Mouse (Mus musculus) kidney, embryonic 14.5 days (tissue): Measurements from ENCODE around the gene Gspt1. TPM values are rescaled to one million over a fixed set of nuclear protein-coding genes. Genes with fewer than 3 reads are reported as not detected.

Experiments
- ATAC-seq: fragments of 200-750 bp; cut with Nextera tagmentation; 2 replicates; pipeline ENCODE4 v1.8.0; 2017; ENCODE audit warnings: moderate number of reproducible peaks, mild to moderate bottlenecking, moderate TSS enrichment, moderate library complexity; ENCODE audit not compliant: low FRiP score, low TSS enrichment
- H3K27ac ChIP-seq: fragments of 300-500 bp; sonication (generic); 2 replicates; pipeline ENCODE4 v1.5.1; 2014; ENCODE audit warnings: low read depth, mild to moderate bottlenecking, low read length, moderate library complexity, mixed read lengths
- H3K27me3 ChIP-seq: fragments of 300-500 bp; sonication (generic); 2 replicates; pipeline ENCODE4 v1.6.1; 2014; ENCODE audit warnings: mild to moderate bottlenecking, low read length; ENCODE audit not compliant: control insufficient read depth, insufficient read depth
- H3K36me3 ChIP-seq: fragments of 300-500 bp; sonication (generic); 2 replicates; pipeline ENCODE4 v1.6.1; 2014; ENCODE audit warnings: low read length, mixed read lengths; ENCODE audit not compliant: control insufficient read depth, insufficient read depth
- H3K4me1 ChIP-seq: fragments of 300-500 bp; sonication (generic); 2 replicates; pipeline ENCODE4 v1.6.1; 2014; ENCODE audit warnings: low read length, mixed read lengths; ENCODE audit not compliant: control insufficient read depth, insufficient read depth
- H3K4me2 ChIP-seq: fragments of 300-500 bp; sonication (generic); replicated peaks from 2 replicates; pipeline ENCODE4 v1.6.1; 2014; ENCODE audit warnings: low read depth, mild to moderate bottlenecking, low read length
- H3K4me3 ChIP-seq: fragments of 300-500 bp; sonication (generic); 2 replicates; pipeline ENCODE4 v1.5.1; 2014; ENCODE audit warnings: mild to moderate bottlenecking, low read length
- H3K9ac ChIP-seq: fragments of 300-500 bp; sonication (generic); 2 replicates; pipeline ENCODE4 v1.6.1; 2014; ENCODE audit warnings: low read depth, mild to moderate bottlenecking, low read length, moderate library complexity
- H3K9me3 ChIP-seq: fragments of 300-500 bp; sonication (generic); 2 replicates; pipeline ENCODE4 v1.6.1; 2016; ENCODE audit warnings: low read length; ENCODE audit not compliant: control insufficient read depth
- WGBS: fragments of 180-500 bp; shearing (Covaris S2); extraction: QIAGEN DNeasy Blood & Tissue Kit; methylation state at CpG from one replicate; pipeline ENCODE4 v1.1.7; 2014; 5-methylcytosine and 5-hydroxymethylcytosine counted together
- polyA plus RNA-seq: library from polyadenylated mRNA; unstranded; fragments of >200 nt; fragmentation: Nextera tagmentation; extraction: Ambion mirVana; gene quantifications from 2 replicates; pipeline ENCODE4 v1.2.1, GENCODE M21; 2014

Gene Gspt1
- polyA plus RNA-seq, 1 experiment from 2014 or later = 107 TPM

DNA sequence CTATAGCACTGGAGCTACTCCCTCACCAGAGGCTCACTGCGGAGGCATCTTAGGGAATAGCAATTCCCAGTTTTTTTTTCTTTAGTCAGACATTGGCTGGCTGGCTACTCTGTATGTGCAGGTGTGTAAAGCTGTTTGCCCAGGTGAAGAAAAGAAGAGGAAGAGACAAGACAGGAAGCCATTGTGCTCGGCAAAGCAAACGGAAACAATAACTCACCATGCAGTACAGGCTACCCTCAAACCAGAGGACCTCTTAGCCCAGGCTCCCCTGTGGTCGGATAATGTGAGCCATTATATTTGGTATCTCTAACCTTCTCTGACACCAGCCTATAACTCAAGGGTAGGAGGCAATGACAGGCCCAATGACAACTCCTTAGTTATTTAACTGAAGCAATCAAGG, 57.1 kb downstream of the Gspt1 start:
- no peaks in the 10 kb centered on the region for H3K9me3 ChIP-seq
- no peaks in the 10 kb centered on the region for H3K27me3 ChIP-seq
- ATAC-seq = no peak
- H3K4me1 ChIP-seq = peaks cover 7% of the 10 kb centered on the region; the same call in 1 of the 2 replicates
- H3K9ac ChIP-seq = no peak overlapping the region
- no peak overlapping the region for H3K27ac ChIP-seq
- H3K36me3 ChIP-seq = peaks cover 96% of the 10 kb centered on the region
- no peak overlapping the region for H3K4me2 ChIP-seq
- 83% methylated on average over 4 of the region's 4 CpGs for WGBS
- H3K4me3 ChIP-seq = no peak overlapping the region

DNA sequence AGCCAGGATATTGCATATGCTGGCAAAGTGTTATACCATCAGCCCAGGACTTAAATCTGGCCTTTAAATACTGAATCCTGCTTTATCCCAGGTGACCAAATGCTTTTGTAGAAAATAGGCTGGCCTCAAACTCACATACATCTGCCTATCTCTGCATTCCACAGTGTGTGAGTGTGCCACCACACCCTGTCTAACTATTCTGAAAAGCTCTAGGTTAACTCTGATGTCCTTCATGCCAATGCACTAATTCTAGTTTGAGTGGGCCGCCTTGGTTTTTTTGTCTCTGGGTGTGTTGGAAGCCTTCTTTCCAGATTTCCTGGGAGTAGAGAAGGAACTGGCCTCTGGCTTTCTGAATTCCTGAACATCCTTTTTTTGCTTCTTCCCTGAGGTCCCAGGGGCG, 60.9 kb downstream of the Gspt1 start:
- Histone ChIP-seq H3K4me3 (no peak overlapping the region), H3K4me2 (no peak overlapping the region), H3K36me3 (peaks cover 61% of the 10 kb centered on the region), H3K27ac (no peak overlapping the region), H3K4me1 (no peaks in the 10 kb centered on the region), H3K9ac (no peak overlapping the region), H3K9me3 (no peaks in the 10 kb centered on the region), H3K27me3 (no peaks in the 10 kb centered on the region)
- 99% methylated on average over 2 of the region's 2 CpGs for WGBS
- ATAC-seq = no peak

DNA sequence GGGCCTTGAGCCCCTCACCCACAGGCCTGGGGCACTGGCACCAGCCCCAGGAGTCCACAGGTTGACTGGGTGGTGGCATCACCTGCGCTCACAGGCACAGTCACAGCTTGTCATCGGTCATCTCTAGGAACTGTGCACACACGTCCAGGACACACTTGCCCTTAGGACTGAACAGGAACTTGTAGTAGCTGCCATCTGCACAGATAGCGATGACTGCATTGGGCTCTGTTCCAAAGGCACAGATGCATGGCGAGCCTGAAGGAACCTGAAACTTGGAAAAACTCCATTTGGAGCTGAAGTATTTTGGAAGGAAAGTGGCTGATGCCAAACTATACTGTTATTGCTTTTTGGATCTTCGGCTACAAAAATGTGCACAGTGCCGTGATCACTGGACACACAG, 64.0 kb downstream of the Gspt1 start:
- no peaks in the 10 kb centered on the region for H3K4me1 ChIP-seq

DNA sequence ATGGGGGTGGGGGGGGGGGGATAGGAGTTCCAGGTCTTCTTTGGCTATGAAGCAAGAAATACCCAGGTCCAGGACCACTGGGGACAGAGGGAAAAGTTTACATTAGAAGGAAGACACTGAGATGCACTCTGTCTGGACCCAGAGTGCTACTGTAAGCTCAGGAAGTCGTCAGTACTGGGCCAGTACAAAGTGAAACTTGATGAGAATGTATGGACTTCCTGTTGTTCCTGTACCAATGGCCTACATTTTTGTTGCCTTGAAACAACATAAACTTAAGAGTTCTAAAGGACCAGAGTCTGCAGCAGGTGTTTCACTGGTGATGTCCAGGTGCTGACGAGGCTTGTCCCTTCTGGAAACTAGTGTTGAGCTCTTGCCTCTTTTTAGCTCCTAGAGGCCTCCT, 76.7 kb downstream of the Gspt1 start:
- no peak overlapping the region for H3K4me2 ChIP-seq
- peaks cover 3% of the 10 kb centered on the region; the same call in 1 of the 2 replicates for H3K4me1 ChIP-seq
- ATAC-seq = no peak
- 73% methylated on average over 2 of the region's 2 CpGs for WGBS
- no peaks in the 10 kb centered on the region for H3K36me3 ChIP-seq
- H3K4me3 ChIP-seq = no peak overlapping the region
- H3K27ac ChIP-seq = no peak overlapping the region
- no peak overlapping the region for H3K9ac ChIP-seq
- H3K9me3 ChIP-seq = 0 out of 2 replicates have a peak, but pooled peaks cover 2% of the 10 kb centered on the region
- H3K27me3 ChIP-seq = no peaks in the 10 kb centered on the region

More for the DNA sequence above, 64.0 kb downstream of the Gspt1 start:
- no peak for ATAC-seq
- no peak overlapping the region for H3K4me3 ChIP-seq
- no peak overlapping the region for H3K4me2 ChIP-seq
- no peaks in the 10 kb centered on the region for H3K27me3 ChIP-seq
- no peak overlapping the region for H3K9ac ChIP-seq
- no peak overlapping the region for H3K27ac ChIP-seq
- WGBS = 87% methylated on average over 7 of the region's 7 CpGs
- no peaks in the 10 kb centered on the region for H3K9me3 ChIP-seq
- H3K36me3 ChIP-seq = peaks cover 31% of the 10 kb centered on the region

DNA sequence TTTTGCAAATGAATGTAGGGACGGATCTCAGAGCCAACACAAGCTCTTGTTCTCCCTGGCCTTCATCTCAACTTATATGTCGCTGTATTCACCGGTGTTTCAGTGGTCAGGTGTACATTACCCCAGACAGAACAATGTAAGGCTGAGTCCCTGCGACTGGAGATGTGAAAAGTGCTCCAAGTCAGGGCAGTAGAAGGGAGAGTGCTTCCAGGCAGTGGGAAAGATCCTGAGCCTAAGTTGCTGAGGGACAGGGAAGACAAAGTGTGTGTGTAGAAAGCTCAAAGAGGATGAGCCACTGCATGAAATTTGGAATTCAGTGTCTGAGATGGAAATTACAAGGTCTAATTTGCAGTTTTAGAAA, 77.3 kb downstream of the Gspt1 start:
- WGBS = 5% methylated on average over 4 of the region's 4 CpGs
- Histone ChIP-seq H3K4me2 (peak overlapping the region; percentile 52), H3K9ac (peak overlapping the region; percentile 87), H3K27me3 (no peaks in the 10 kb centered on the region), H3K27ac (no peak overlapping the region), H3K36me3 (no peaks in the 10 kb centered on the region), H3K9me3 (0 out of 2 replicates have a peak, but pooled peaks cover 2% of the 10 kb centered on the region), H3K4me3 (peak overlapping the region; percentile 92), H3K4me1 (peaks cover 3% of the 10 kb centered on the region; the same call in 1 of the 2 replicates)
- ATAC-seq = no peak

DNA sequence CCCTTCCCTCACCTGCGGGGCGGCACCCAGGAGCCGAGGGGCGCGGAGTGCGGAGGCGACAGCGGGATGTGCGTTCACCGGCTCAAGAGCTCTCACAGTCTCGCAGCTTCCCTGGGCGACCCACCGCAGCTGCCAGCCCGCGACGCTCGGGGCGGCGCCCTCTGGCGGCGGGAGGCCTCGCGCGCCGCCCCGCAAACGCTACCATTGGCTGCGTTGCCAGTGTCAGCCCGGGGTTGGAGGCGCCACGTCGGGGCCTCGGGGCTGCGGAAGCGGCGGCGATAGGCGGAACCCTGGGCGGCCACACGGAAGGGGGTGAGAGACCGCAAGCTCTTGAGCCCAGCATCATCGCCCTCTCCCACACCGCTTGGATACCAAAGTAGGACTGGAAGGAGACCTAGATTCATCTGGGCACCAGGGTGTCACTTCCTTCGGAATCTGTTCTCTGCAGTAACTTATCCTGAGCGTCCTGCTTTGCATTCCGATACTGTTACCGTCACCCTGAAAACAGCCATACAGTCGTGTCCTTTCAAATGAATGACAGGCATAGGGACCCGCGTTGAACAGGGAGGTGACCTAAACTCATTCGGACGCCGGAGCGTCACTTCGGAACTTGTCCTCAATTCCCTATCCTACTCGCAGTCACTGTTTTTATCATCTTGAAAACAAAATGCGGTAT, 77.8 kb downstream of the Gspt1 start, which contains the start of gene Zc3h7a:
TSS of gene Zc3h7a (minus strand) at position 186 of the 676 bp plus-strand sequence.
- ATAC-seq = peak; percentile 93
- Histone ChIP-seq H3K4me1 (peaks cover 3% of the 10 kb centered on the region; the same call in 1 of the 2 replicates), H3K27me3 (no peaks in the 10 kb centered on the region), H3K9ac (peak within 1 kb of the TSS; percentile 87), H3K27ac (peak within 1 kb of the TSS; percentile 77), H3K36me3 (no peaks in the 10 kb centered on the region), H3K9me3 (0 out of 2 replicates have a peak, but pooled peaks cover 2% of the 10 kb centered on the region), H3K4me2 (peak within 1 kb of the TSS; percentile 52), H3K4me3 (peak within 1 kb of the TSS; percentile 92)
- WGBS = under 1% methylated on average over 43 of the region's 57 CpGs

DNA sequence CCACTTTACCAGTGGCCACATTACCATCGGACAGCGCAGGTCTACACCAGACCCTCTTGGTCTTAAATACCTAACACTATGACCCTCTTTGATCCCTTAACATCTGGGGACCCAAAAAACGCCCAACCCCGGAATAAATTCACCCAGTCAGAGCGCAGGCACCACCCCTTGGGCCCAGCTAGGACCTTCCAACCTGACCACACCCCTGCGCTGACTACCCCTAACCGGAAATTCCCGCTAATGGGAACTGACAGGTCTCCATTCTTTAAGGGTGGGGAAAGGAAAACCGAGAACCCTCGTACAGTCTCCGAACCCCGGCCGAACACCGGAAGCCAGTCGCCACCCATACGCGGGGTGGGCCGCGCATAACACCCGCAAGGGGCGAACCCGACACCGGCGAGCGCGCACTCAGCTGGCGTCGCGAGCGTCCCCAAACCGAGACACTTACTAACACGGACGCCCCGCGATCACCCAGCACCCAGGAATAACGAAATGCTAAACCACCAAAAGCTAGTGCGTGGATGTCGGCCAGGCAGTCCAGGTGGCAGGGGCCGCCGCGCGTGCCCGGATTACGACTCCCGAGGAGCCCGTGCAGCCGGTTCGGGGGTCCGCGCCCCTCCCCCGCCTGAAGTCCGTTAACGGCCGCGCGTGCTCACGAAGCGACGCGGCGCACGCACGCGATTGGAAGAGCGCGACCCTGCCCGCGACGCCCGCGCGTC, 78.5 kb downstream of the Gspt1 start:
- peaks cover 3% of the 10 kb centered on the region; the same call in 1 of the 2 replicates for H3K4me1 ChIP-seq
- H3K36me3 ChIP-seq = no peaks in the 10 kb centered on the region
- peak overlapping the region; percentile 87 for H3K9ac ChIP-seq
- no peaks in the 10 kb centered on the region for H3K27me3 ChIP-seq
- H3K4me3 ChIP-seq = peak overlapping the region; percentile 92
- 0 out of 2 replicates have a peak, but pooled peaks cover 2% of the 10 kb centered on the region for H3K9me3 ChIP-seq
- peak overlapping the region; percentile 52 for H3K4me2 ChIP-seq
- peak overlapping the region; percentile 77 for H3K27ac ChIP-seq
- under 1% methylated on average over 72 of the region's 72 CpGs for WGBS
- ATAC-seq = peak; percentile 77

DNA sequence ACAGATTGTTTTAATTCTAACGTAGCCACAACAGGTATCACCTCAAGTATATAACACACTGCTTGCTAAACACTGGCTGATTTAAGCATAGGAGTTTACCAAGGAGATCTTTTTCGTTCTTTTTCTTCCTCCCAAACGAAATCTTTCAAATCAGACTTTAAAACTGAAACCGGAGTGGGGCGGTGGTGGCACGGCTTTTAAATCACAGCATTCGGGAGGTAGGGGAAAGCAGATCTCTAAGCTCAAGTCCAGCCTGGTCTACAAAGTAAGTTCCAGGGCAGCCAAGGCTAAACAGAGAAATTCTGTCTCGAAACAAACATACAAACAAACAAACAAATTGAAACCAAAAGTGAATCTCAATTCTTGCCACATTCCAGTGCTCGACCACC, 79.0 kb downstream of the Gspt1 start:
- Histone ChIP-seq H3K4me3 (peak overlapping the region; percentile 92), H3K36me3 (no peaks in the 10 kb centered on the region), H3K27me3 (no peaks in the 10 kb centered on the region), H3K9ac (peak overlapping the region; percentile 87), H3K27ac (peak overlapping the region; percentile 77; the same call in 1 of the 2 replicates), H3K4me1 (peaks cover 3% of the 10 kb centered on the region; the same call in 1 of the 2 replicates), H3K4me2 (peak overlapping the region; percentile 52), H3K9me3 (0 out of 2 replicates have a peak, but pooled peaks cover 2% of the 10 kb centered on the region)
- no peak for ATAC-seq
- 6% methylated on average over 9 of the region's 9 CpGs for WGBS

DNA sequence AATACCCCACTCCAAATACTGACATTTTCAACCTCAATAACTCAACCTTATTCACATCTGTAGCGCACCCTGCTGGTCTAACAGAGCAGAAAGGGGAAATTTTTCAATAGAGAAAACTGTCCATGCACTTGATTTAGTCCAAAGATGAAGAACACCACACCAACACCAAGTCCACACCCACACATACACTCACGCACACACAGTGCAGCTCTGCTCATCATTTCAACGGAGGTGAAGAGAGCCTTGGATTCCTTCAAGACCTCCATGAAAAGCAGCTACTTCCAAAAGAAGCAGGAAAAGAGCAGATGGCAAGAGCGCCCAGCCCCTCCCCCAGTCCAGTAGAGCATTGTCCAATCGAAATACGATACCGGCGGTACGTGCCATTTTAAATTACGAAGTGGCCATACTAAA, 79.4 kb downstream of the Gspt1 start:
- Histone ChIP-seq H3K27ac (peak overlapping the region; percentile 77; the same call in 1 of the 2 replicates), H3K4me2 (peak overlapping the region; percentile 52), H3K4me3 (peak overlapping the region; percentile 92)

More for the DNA sequence above, 79.4 kb downstream of the Gspt1 start:
- H3K4me1 ChIP-seq = peaks cover 3% of the 10 kb centered on the region; the same call in 1 of the 2 replicates
- WGBS = 7% methylated on average over 10 of the region's 10 CpGs
- ATAC-seq = no peak
- H3K9me3 ChIP-seq = 0 out of 2 replicates have a peak, but pooled peaks cover 2% of the 10 kb centered on the region
- peak overlapping the region; percentile 87 for H3K9ac ChIP-seq
- no peaks in the 10 kb centered on the region for H3K36me3 ChIP-seq
- no peaks in the 10 kb centered on the region for H3K27me3 ChIP-seq
